Mouse (Mus musculus) lung, postnatal 0 days (tissue): ENCODE results near the gene Pmpca.

Experiments
- CTCF ChIP-seq: IDR thresholded peaks from 2 replicates; pipeline ENCODE4 v1.5.1; 2016; ENCODE audit warnings: antibody characterized with exemption, mild to moderate bottlenecking
- EP300 ChIP-seq: IDR thresholded peaks from 2 replicates; pipeline ENCODE4 v1.6.1; 2016; ENCODE audit warnings: antibody characterized with exemption, mild to moderate bottlenecking, control low read depth

GRCm38 (mm10) chr2:26351358-26352290, 37.5 kb upstream of the Pmpca start, which contains the start of gene Dnlz:
- TF ChIP-seq CTCF (peak; percentile 82), EP300 (no peak)
